Mouse (Mus musculus) E14TG2a.4 (cell line): ENCODE results near the gene Nes.

Source experiments
- H3K27me3 ChIP-seq: 2 replicates; pipeline ENCODE4 v1.6.1; 2014; ENCODE audit warnings: low read length, control low read depth; ENCODE audit not compliant: insufficient read depth
- H3K36me3 ChIP-seq: 2 replicates; pipeline ENCODE4 v1.6.1; 2014; ENCODE audit warnings: low read length, control low read depth; ENCODE audit not compliant: insufficient read depth
- H3K4me1 ChIP-seq: replicated peaks from 2 replicates; pipeline ENCODE4 v1.6.1; 2014; ENCODE audit warnings: low read depth, low read length, control low read depth
- H3K4me3 ChIP-seq: replicated peaks from 2 replicates; pipeline ENCODE4 v1.5.1; 2014; ENCODE audit warnings: mild to moderate bottlenecking, low read length
- H3K9me3 ChIP-seq: 2 replicates; pipeline ENCODE4 v1.6.1; 2014; ENCODE audit warnings: low read length, control low read depth
- CTCF ChIP-seq: conservative IDR thresholded peaks from 2 replicates; pipeline ENCODE4 v1.5.1; 2014; ENCODE audit warnings: low read length
- NANOG ChIP-seq: IDR thresholded peaks from 2 replicates; pipeline ENCODE4 v1.6.1; 2014; ENCODE audit warnings: borderline replicate concordance, low read length, mixed read lengths
- POU5F1 ChIP-seq: IDR thresholded peaks from 2 replicates; pipeline ENCODE4 v1.6.1; 2014; ENCODE audit warnings: low read length, borderline replicate concordance

Nes gene

DNA sequence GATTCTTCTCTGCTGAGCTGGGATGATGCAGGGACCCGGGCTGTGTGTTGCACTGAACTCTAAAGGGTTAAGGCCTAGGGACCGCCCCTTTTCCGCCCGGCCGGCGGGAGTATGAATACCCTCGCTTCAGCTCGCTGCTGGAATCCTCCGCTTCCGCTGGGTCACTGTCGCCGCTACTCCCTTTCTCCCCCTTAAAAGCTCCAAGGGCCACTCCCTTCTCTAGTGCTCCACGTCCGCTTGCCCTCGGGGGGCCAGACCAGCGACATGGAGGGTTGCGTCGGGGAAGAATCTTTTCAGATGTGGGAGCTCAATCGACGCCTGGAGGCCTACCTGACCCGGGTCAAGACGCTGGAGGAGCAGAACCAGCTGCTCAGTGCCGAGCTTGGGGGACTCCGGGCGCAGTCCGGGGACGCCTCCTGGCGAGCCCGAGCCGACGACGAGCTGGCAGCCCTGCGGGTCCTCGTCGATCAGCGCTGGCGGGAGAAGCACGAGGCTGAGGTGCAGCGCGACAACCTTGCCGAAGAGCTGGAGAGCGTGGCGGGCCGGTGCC, at the start of gene Nes:
Nes (plus strand) TSS at position 140 of the 550 bp plus-strand sequence.
- H3K9me3 ChIP-seq: no peaks in the 10 kb centered on the region
- no peak for TF ChIP-seq POU5F1
- no peak for TF ChIP-seq CTCF
- TF ChIP-seq NANOG: no peak
- peak within 1 kb of the TSS; percentile 79 for H3K4me3 ChIP-seq
- peaks cover 3% of the 10 kb centered on the region; the same call in 1 of the 2 replicates for H3K36me3 ChIP-seq
- H3K4me1 ChIP-seq: peaks cover 54% of the 10 kb centered on the region
- peaks cover 84% of the 10 kb centered on the region for H3K27me3 ChIP-seq

DNA sequence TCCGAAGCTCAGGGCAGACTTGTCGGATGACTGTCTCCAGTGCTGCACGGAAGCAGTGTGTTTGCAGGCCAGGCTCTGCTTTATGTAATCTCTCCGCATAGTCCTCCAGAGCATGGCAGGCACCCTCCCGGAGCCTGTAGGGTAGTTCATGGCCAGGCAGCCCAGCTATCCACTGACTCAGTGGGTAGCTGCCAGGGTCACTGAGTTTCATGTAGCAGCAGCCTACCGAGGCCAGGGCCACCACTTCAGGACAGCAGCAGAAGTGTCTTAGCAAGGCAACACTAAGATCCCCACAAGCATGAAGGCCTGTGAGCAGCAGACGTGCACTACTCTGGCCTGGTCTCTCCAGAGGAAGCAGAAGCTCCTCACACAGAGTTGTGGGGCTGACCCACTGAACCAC, 45.9 kb upstream of the Nes start:
- Histone ChIP-seq H3K4me3 (no peak overlapping the region), H3K4me1 (peaks cover 48% of the 10 kb centered on the region), H3K36me3 (peaks cover 80% of the 10 kb centered on the region), H3K9me3 (peaks cover 8% of the 10 kb centered on the region), H3K27me3 (no peaks in the 10 kb centered on the region)
- TF ChIP-seq CTCF (no peak), NANOG (no peak), POU5F1 (no peak)

DNA sequence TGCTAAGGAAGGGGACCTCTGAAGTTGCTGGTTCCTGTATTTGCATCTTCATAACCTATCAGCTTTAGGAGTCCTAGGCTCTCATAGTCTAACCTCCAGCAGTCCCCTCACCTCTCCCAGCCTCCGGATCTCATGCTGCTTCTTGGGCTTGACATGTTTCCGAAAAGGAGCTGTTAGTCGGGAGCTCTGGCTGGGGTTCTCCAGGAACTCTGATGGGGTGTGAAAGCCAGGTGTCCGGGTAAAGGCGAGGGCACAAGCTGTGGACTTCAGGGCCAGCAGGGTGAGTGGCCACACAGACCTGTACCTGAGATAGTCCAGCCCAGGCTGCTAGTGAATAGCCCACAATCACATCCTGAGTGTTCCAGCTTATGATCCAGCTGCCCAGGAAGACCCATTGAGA, 43.4 kb upstream of the Nes start:
- Histone ChIP-seq H3K27me3 (no peaks in the 10 kb centered on the region), H3K36me3 (peaks cover 76% of the 10 kb centered on the region), H3K4me1 (peaks cover 48% of the 10 kb centered on the region), H3K4me3 (no peak overlapping the region), H3K9me3 (peaks cover 8% of the 10 kb centered on the region)
- no peak for TF ChIP-seq CTCF
- no peak for TF ChIP-seq NANOG
- no peak for TF ChIP-seq POU5F1

- Histone ChIP-seq H3K27me3 (no peaks in the 10 kb centered on the region), H3K9me3 (peaks cover 8% of the 10 kb centered on the region), H3K4me1 (peaks cover 58% of the 10 kb centered on the region), H3K4me3 (peak overlapping the region; percentile 94), H3K36me3 (peaks cover 75% of the 10 kb centered on the region)
- TF ChIP-seq POU5F1 (no peak), CTCF (no peak), NANOG (no peak)
These were observed 41.4 kb upstream of the Nes start for GRCm38 (mm10) chr3:87929341-87930077.

DNA sequence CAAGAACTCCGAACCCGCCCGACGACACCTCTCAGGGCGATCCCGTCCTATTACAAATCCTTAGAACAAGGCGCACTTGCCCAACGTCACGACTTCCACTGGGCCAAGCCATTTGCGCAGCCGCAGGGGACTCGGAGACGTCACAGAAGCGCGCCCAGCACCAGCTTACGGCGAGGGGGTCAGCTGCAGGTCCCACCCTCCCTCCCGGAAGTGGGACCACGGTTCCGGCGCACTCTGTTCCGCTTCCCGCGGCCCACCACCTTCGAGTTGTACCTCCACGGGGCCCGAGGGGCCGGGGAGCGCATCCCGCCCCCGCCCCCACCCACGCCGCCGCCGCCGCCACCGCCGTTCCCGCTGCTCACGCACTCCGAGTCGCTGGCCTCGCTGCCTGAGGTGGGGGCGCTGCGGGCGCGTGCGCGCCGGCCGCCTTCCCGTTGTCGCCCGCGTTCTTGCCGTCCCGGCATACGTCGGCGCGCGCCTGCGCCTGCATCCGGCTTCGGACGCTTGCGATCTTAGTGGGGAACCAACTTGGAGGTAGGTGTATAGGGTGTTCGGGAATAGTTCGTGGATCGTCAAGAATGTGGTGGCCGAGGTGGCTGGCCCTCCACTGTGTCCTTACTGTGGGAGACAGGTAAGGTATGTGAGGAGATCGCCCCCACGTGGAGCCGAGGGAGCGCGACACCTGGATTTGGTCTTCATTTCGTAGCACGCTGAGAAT, 40.6 kb upstream of the Nes start, which contains the start of the genes Isg20l2 and Rrnad1:
Isg20l2 (plus strand) TSS at position 237 of the 718 bp plus-strand sequence.
Rrnad1 (minus strand) TSS at position 640 of the 718 bp plus-strand sequence.
- peak within 1 kb of the TSS; percentile 94 for H3K4me3 ChIP-seq
- H3K9me3 ChIP-seq: peaks cover 8% of the 10 kb centered on the region
- H3K36me3 ChIP-seq: peaks cover 75% of the 10 kb centered on the region
- H3K4me1 ChIP-seq: peaks cover 57% of the 10 kb centered on the region
- H3K27me3 ChIP-seq: no peaks in the 10 kb centered on the region
- TF ChIP-seq CTCF: peak; percentile 42
- no peak for TF ChIP-seq NANOG
- no peak for TF ChIP-seq POU5F1

- Histone ChIP-seq H3K4me3 (no peak overlapping the region), H3K27me3 (no peaks in the 10 kb centered on the region), H3K36me3 (peaks cover 79% of the 10 kb centered on the region), H3K9me3 (peaks cover 5% of the 10 kb centered on the region), H3K4me1 (peaks cover 69% of the 10 kb centered on the region)
- TF ChIP-seq POU5F1 (no peak), NANOG (no peak), CTCF (no peak)
These were observed 36.9 kb upstream of the Nes start for GRCm38 (mm10) chr3:87934026-87934425.

- peaks cover 84% of the 10 kb centered on the region for H3K36me3 ChIP-seq
- no peak for TF ChIP-seq NANOG
- no peak for TF ChIP-seq POU5F1
- no peak for TF ChIP-seq CTCF
- no peak overlapping the region for H3K4me3 ChIP-seq
- peaks cover under 1% of the 10 kb centered on the region for H3K9me3 ChIP-seq
- no peaks in the 10 kb centered on the region for H3K27me3 ChIP-seq
- H3K4me1 ChIP-seq: peaks cover 65% of the 10 kb centered on the region
These were observed 36.4 kb upstream of the Nes start for GRCm38 (mm10) chr3:87934501-87934900.

DNA sequence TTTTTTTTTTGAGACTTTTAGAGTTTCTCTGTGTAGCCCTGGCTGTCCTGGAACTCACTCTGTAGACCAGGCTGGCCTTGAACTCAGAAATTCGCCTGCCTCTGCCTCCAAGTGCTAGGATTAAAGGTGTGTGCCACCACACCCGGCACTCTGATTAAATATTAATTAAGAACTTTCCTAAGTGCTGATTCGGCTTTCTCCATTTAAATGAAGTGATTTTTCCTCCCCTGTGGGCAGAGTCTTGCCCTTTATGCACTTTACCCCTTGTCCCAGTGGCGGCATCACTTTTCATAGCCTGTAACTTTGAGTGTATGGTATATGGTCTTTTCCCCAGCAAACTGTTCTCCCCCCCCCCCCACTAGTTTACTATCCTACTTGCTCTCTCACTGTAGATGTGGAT, 35.7 kb upstream of the Nes start:
- Histone ChIP-seq H3K9me3 (no peaks in the 10 kb centered on the region), H3K4me3 (no peak overlapping the region), H3K27me3 (no peaks in the 10 kb centered on the region), H3K36me3 (peaks cover 90% of the 10 kb centered on the region), H3K4me1 (peaks cover 64% of the 10 kb centered on the region)
- TF ChIP-seq NANOG (no peak), CTCF (no peak), POU5F1 (no peak)
